Mouse (Mus musculus) CH12.LX (cell line): Measurements from ENCODE around the gene Uggt2. TPM values are rescaled to one million over a fixed set of nuclear protein-coding genes. Genes with fewer than 3 reads are reported as not detected.

Experiments
- DNase-seq: peaks from one replicate; pipeline ENCODE4 v3.0.0-alpha.2; 2013; ENCODE audit errors: extremely low read depth
- H3K27ac ChIP-seq: 2 replicates; pipeline ENCODE4 v1.5.1; 2012; ENCODE audit warnings: low read depth, mild to moderate bottlenecking, control low read depth, moderate library complexity; ENCODE audit not compliant: insufficient read depth
- H3K27me3 ChIP-seq: replicated peaks from 2 replicates; pipeline ENCODE3; 2012; ENCODE audit warnings: inconsistent platforms
- H3K36me3 ChIP-seq, 2 experiments: replicated peaks in 1 of 2; 2 replicates each; pipeline versions ENCODE3 to v1.6.1; 2012; ENCODE audit warnings: inconsistent platforms in 1 of 2, low read length in 1 of 2, mild to moderate bottlenecking in 1 of 2, mixed read lengths in 1 of 2, moderate library complexity in 1 of 2; ENCODE audit not compliant: control insufficient read depth in 1 of 2, insufficient read depth in 1 of 2
- H3K4me1 ChIP-seq, 2 experiments: 2 replicates each; pipeline ENCODE4 v1.6.1; 2012; ENCODE audit warnings: inconsistent platforms in 1 of 2, moderate library complexity in 1 of 2; ENCODE audit not compliant: insufficient read depth in 2 of 2, control insufficient read depth in 1 of 2
- H3K4me2 ChIP-seq: 2 replicates; pipeline ENCODE4 v1.6.1; 2012; ENCODE audit warnings: low read depth, mild to moderate bottlenecking, control low read depth; ENCODE audit not compliant: poor library complexity, insufficient read depth, severe bottlenecking
- H3K4me3 ChIP-seq, 3 experiments: fragments of 150-350 bp in 1 of 3; sonication (generic) in 1 of 3; replicated peaks in 1 of 3; 2 replicates each; pipeline versions ENCODE3 to v1.5.1; 2011 to 2012; ENCODE audit warnings: low read depth in 2 of 3, low read length in 2 of 3, mild to moderate bottlenecking in 2 of 3, moderate library complexity in 2 of 3, control low read depth in 1 of 3, improper control_type of control experiment in 1 of 3, inconsistent platforms in 1 of 3, mixed read lengths in 1 of 3; ENCODE audit not compliant: poor library complexity in 1 of 3
- H3K79me2 ChIP-seq: replicated peaks from 2 replicates; pipeline ENCODE4 v1.6.1; 2012; ENCODE audit warnings: mild to moderate bottlenecking, moderate library complexity; ENCODE audit not compliant: control insufficient read depth, poor library complexity, insufficient read depth, severe bottlenecking; ENCODE audit errors: extremely low read depth
- H3K9ac ChIP-seq: 2 replicates; pipeline ENCODE4 v1.6.1; 2012; ENCODE audit warnings: low read depth, mild to moderate bottlenecking, control low read depth, moderate library complexity; ENCODE audit not compliant: insufficient read depth
- H3K9me3 ChIP-seq: replicated peaks from 2 replicates; pipeline ENCODE3; 2012; ENCODE audit warnings: low read length, inconsistent platforms, mixed read lengths
- CHD1 ChIP-seq: IDR thresholded peaks from 2 replicates; pipeline ENCODE4 v1.6.1; 2012; ENCODE audit warnings: low read depth, low read length, improper control_type of control experiment, inconsistent platforms
- CHD2 ChIP-seq: IDR thresholded peaks from 2 replicates; pipeline ENCODE4 v1.6.1; 2011; ENCODE audit warnings: low read length, improper control_type of control experiment
- E2F4 ChIP-seq: IDR thresholded peaks from 2 replicates; pipeline ENCODE4 v1.6.1; 2011; ENCODE audit warnings: low read depth, low read length, improper control_type of control experiment; ENCODE audit not compliant: insufficient replicate concordance
- ETS1 ChIP-seq: conservative IDR thresholded peaks from 2 replicates; pipeline ENCODE4 v1.6.1; 2012; ENCODE audit warnings: low read depth, mild to moderate bottlenecking, inconsistent platforms, low read length, improper control_type of control experiment, moderate library complexity
- GABPA ChIP-seq: IDR thresholded peaks from 2 replicates; pipeline ENCODE4 v1.6.1; 2012; ENCODE audit warnings: low read depth, low read length, improper control_type of control experiment, inconsistent platforms; ENCODE audit not compliant: insufficient replicate concordance
- MAX ChIP-seq: IDR thresholded peaks from 2 replicates; pipeline ENCODE4 v1.6.1; 2011; ENCODE audit warnings: low read length, improper control_type of control experiment
- NELFE ChIP-seq: IDR thresholded peaks from 2 replicates; pipeline ENCODE4 v1.6.1; 2011; ENCODE audit warnings: low read depth, low read length, improper control_type of control experiment
- PAX5 ChIP-seq: IDR thresholded peaks from 2 replicates; pipeline ENCODE4 v1.6.1; 2012; ENCODE audit warnings: low read length, inconsistent platforms, mixed read lengths
- POLR2A ChIP-seq: IDR thresholded peaks from 2 replicates; pipeline ENCODE4 v1.6.1; 2011; ENCODE audit warnings: low read depth, mild to moderate bottlenecking, improper control_type of control experiment, low read length
- TCF12 ChIP-seq: IDR thresholded peaks from 2 replicates; pipeline ENCODE4 v1.6.1; 2014; ENCODE audit warnings: low read depth, mild to moderate bottlenecking, inconsistent platforms, low read length, improper control_type of control experiment
- USF1 ChIP-seq: IDR thresholded peaks from 2 replicates; pipeline ENCODE4 v1.6.1; 2014; ENCODE audit warnings: low read depth, mild to moderate bottlenecking, inconsistent platforms, low read length, improper control_type of control experiment
- dilution Hi-C: fragments of 300-500 bp; cut with MboI; formaldehyde crosslinking; loops from 2 replicates; pipeline ENCODE4 v1.14.3; 2020; ENCODE audit warnings: low sequenced_read_pairs; ENCODE audit not compliant: extremely low pct_unique_long_range_greater_than_20kb, extremely low pct_ligation_motif_present
- in situ Hi-C: fragments of 300-500 bp; cut with MboI; formaldehyde crosslinking; loops from 3 replicates; pipeline ENCODE4 v1.14.3; 2019; ENCODE audit warnings: low sequenced_read_pairs, low pct_ligation_motif_present, low pct_unique_long_range_greater_than_20kb, mixed read lengths
- polyA plus RNA-seq: library from polyadenylated mRNA; unstranded; fragments of >175 nt; gene quantifications from 2 replicates; pipeline ENCODE4 v1.2.1, GENCODE M21; 2012; ENCODE audit warnings: low read depth; ENCODE audit not compliant: insufficient read length
- total RNA-seq, 2 experiments: library from RNA; depleted of rRNA; stranded (reverse); fragments of 300-350 nt in 1 of 2; fragments of >200 nt in 1 of 2; gene quantifications; 2 replicates each; pipeline ENCODE4 v1.2.3; 2012 to 2014

Gene Uggt2
- total and polyA plus RNA-seq, 3 experiments, result 0.42 to 1.2 (median 1.0) TPM

GRCm38 (mm10) chr14:118995226-118995925 lies 103.9 kb downstream of the Uggt2 start:
- Histone ChIP-seq H3K27ac (no peak overlapping the region), H3K79me2 (no peaks in the 10 kb centered on the region), H3K4me3 (no peak overlapping the region), H3K27me3 (no peaks in the 10 kb centered on the region), H3K4me2 (no peak overlapping the region), H3K9ac (no peak overlapping the region), H3K9me3 (no peaks in the 10 kb centered on the region), H3K36me3 (peaks cover 0 to 2% of the 10 kb centered on the region in 2 experiments), H3K4me1 (no peaks in the 10 kb centered on the region)
- no peak for DNase-seq
- dilution Hi-C loops, result no loop called here
- TF ChIP-seq CHD2 (no peak), E2F4 (no peak), PAX5 (no peak), CHD1 (no peak), ETS1 (no peak)
- in situ Hi-C loops, result no loop called here

GRCm38 (mm10) chr14:118987523-118988496 lies 111.4 kb downstream of the Uggt2 start:
- no peaks in the 10 kb centered on the region for H3K27me3 ChIP-seq
- H3K4me3 ChIP-seq, result no peak overlapping the region
- H3K9me3 ChIP-seq, result no peaks in the 10 kb centered on the region
- no peak overlapping the region for H3K4me2 ChIP-seq
- no peak for DNase-seq
- in situ Hi-C loops (no loop called here), dilution Hi-C loops (no loop called here)
- TF ChIP-seq TCF12 (no peak), CHD1 (no peak), GABPA (no peak), USF1 (no peak), POLR2A (no peak), CHD2 (no peak), NELFE (no peak), MAX (no peak)
- no peak overlapping the region for H3K9ac ChIP-seq
- H3K27ac ChIP-seq, result no peak overlapping the region
- H3K79me2 ChIP-seq, result no peaks in the 10 kb centered on the region
- H3K4me1 ChIP-seq, result no peaks in the 10 kb centered on the region
- peaks cover 0 to 18% of the 10 kb centered on the region in 2 experiments for H3K36me3 ChIP-seq
